ENCODE assay signal across 15 mouse cellular contexts in genomic region chr2:32634277-32635105, GRCm38 (mm10). TPM values are rescaled to one million over a fixed set of nuclear protein-coding genes. Genes with fewer than 3 reads are reported as not detected.
A peak's percentile ranks its signal among the peaks of the same experiment; 100 is the strongest.
DNase-seq lines count a peak whose midpoint lies in the region; ATAC-seq and TF ChIP-seq lines count a peak whose summit lies in the region.
"Had no signal": no experiment of that assay in that cellular context is flagged by ENCODE, and none has a peak within 500 bp of the region (broad histone marks: within the 10 kb centered on the region; RNA-seq: fewer than 3 reads in every experiment).

No protein-coding gene starts in this region.

- TF ChIP-seq POLR2A in liver, adult 2 months (IDR thresholded peaks at IDR 0.05; ENCODE audit: extremely low read depth, insufficient read depth, low read length): no peak
- no peak for TF ChIP-seq POLR2A in myocyte (IDR thresholded peaks at IDR 0.05; ENCODE audit: insufficient read length, low read depth)

- TF ChIP-seq CTCF in liver, adult 2 months (IDR thresholded peaks at IDR 0.05; ENCODE audit: low read depth, low read length): no peak

- H3K27ac ChIP-seq in heart, embryonic 14.5 days (replicated peaks in 1 of 2; ENCODE audit: control insufficient read depth in 1 of 2, insufficient read depth in 1 of 2, low read depth in 2 of 2, low read length in 2 of 2): peak overlapping the region; percentile 32 to 70; a peak in 3 of 4 replicates
- H3K27ac ChIP-seq in liver, adult 2 months (replicated peaks; ENCODE audit: insufficient read depth, low read depth, low read length): peak overlapping the region; percentile 23
- no peak overlapping the region for H3K27ac ChIP-seq in liver, embryonic 12.5 days

- WGBS in heart, embryonic 14.5 days: 83% methylated on average over 10 of the region's 10 CpGs
- 79% methylated on average over 10 of the region's 10 CpGs for WGBS in liver, adult 2 months
- WGBS in liver, embryonic 12.5 days (ENCODE audit: insufficient replicate concordance): 67% methylated on average over 10 of the region's 10 CpGs

- H3K79me2 ChIP-seq in liver, adult 2 months (ENCODE audit: control insufficient read depth, insufficient read depth, low read length): no peaks in the 10 kb centered on the region
- peaks cover 7% of the 10 kb centered on the region for H3K79me2 ChIP-seq in myocyte (ENCODE audit: control insufficient read depth, insufficient read depth)

- no peak overlapping the region for H3ac ChIP-seq in myocyte (ENCODE audit: control insufficient read depth, insufficient read length)

- no peaks in the 10 kb centered on the region for H3K27me3 ChIP-seq in heart, embryonic 14.5 days (ENCODE audit: control insufficient read depth, insufficient read depth, low read length)
- no peaks in the 10 kb centered on the region for H3K27me3 ChIP-seq in liver, adult 2 months (ENCODE audit: control insufficient read depth, insufficient read depth, low read length)
- no peaks in the 10 kb centered on the region for H3K27me3 ChIP-seq in liver, embryonic 12.5 days (replicated peaks)
- no peaks in the 10 kb centered on the region for H3K27me3 ChIP-seq in myocyte (ENCODE audit: control insufficient read depth, insufficient read depth, insufficient read length)

- intact Hi-C loops in heart, postnatal 14 days (cut with DNase I): loop anchor here (5.0 kb wide), 1 partner anchor 113 kb away; no protein-coding TSS in a partner anchor

- H3K4me3 ChIP-seq in heart, embryonic 14.5 days (ENCODE audit: control insufficient read depth in 1 of 2, insufficient read depth in 1 of 2, low read depth in 1 of 2, low read length in 2 of 2): no peak overlapping the region
- H3K4me3 ChIP-seq in liver, adult 2 months (ENCODE audit: insufficient read depth, low read depth, low read length): no peak overlapping the region
- H3K4me3 ChIP-seq in liver, embryonic 12.5 days: no peak overlapping the region
- no peak overlapping the region for H3K4me3 ChIP-seq in myocyte

- H3K4me1 ChIP-seq in heart, embryonic 14.5 days (ENCODE audit: control insufficient read depth in 2 of 2, insufficient read depth in 2 of 2, low read length in 2 of 2): peaks cover 19 to 36% of the 10 kb centered on the region in 2 experiments
- H3K4me1 ChIP-seq in liver, adult 2 months (ENCODE audit: control insufficient read depth, insufficient read depth, low read length): no peaks in the 10 kb centered on the region; the same call in 1 of the 2 replicates
- H3K4me1 ChIP-seq in liver, embryonic 12.5 days: peaks cover 19% of the 10 kb centered on the region

- peak; percentile 33 for DNase-seq in cerebellum, adult 11-12 months
- no peak for DNase-seq in cerebellum, postnatal 10 days
- DNase-seq in heart, postnatal 14 days: no peak
- no peak for DNase-seq in liver, adult 2 months (ENCODE audit: extremely low read depth, low read depth, low spot score)
- no peak for DNase-seq in yolk sac, embryonic 10.5 days (ENCODE audit: low spot score)
- DNase-seq: cerebellum, adult 11 months; forebrain, postnatal 0 days; thymus, postnatal 14 days had no signal

- H3K9me3 ChIP-seq in heart, embryonic 14.5 days (ENCODE audit: control insufficient read depth, low read length): no peaks in the 10 kb centered on the region
- H3K9me3 ChIP-seq in liver, embryonic 12.5 days (replicated peaks): no peaks in the 10 kb centered on the region

- no peak for ATAC-seq in heart, embryonic 14.5 days (ENCODE audit: insufficient number of reproducible peaks, insufficient read depth, low FRiP score, low read depth)
- no peak for ATAC-seq in liver, embryonic 12.5 days
- ATAC-seq: forebrain, postnatal 0 days had no signal

- H3K36me3 ChIP-seq in heart, embryonic 14.5 days (ENCODE audit: control insufficient read depth, insufficient read depth, low read length): peaks cover 67% of the 10 kb centered on the region
- H3K36me3 ChIP-seq in liver, adult 2 months (ENCODE audit: control insufficient read depth, insufficient read depth, low read length): no peaks in the 10 kb centered on the region
- no peaks in the 10 kb centered on the region for H3K36me3 ChIP-seq in liver, embryonic 12.5 days
- H3K36me3 ChIP-seq in myocyte (ENCODE audit: control insufficient read depth, insufficient read depth): no peaks in the 10 kb centered on the region

- no peak overlapping the region for H3K4me2 ChIP-seq in heart, embryonic 14.5 days (ENCODE audit: low read length)
- H3K4me2 ChIP-seq in liver, embryonic 12.5 days: no peak overlapping the region
- peak overlapping the region; percentile 28 for H3K4me2 ChIP-seq in myocyte (ENCODE audit: low read depth)

- peak overlapping the region; percentile 5; the same call in 1 of the 2 replicates for H3K9ac ChIP-seq in heart, embryonic 14.5 days (ENCODE audit: low read length)
- H3K9ac ChIP-seq in liver, adult 2 months (ENCODE audit: low read depth, low read length): no peak overlapping the region
- no peak overlapping the region for H3K9ac ChIP-seq in liver, embryonic 12.5 days
- H3K9ac ChIP-seq: forebrain, postnatal 0 days had no signal

TF ChIP-seq in myocyte, 11 proteins besides CTCF, POLR2A, EP300 and RAD21:
- TF ChIP-seq TCF12 (IDR thresholded peaks at IDR 0.05; ENCODE audit: insufficient read depth, poor library complexity, severe bottlenecking) (no peak), MYOG (IDR thresholded peaks at IDR 0.05; ENCODE audit: control insufficient read depth in 1 of 3, insufficient read depth in 1 of 3, insufficient read length in 2 of 3, low read depth in 2 of 3) (no peak), CEBPB (IDR thresholded peaks at IDR 0.05; ENCODE audit: insufficient read depth, poor library complexity, severe bottlenecking) (no peak), MYOD1 (IDR thresholded peaks at IDR 0.05; ENCODE audit: control insufficient read depth in 1 of 3, insufficient read length in 2 of 3, low read depth in 2 of 3) (no peak), REST (IDR thresholded peaks at IDR 0.05; ENCODE audit: insufficient read depth, insufficient read length) (no peak), SRF (IDR thresholded peaks at IDR 0.05; ENCODE audit: control insufficient read depth, insufficient read length, low read depth) (no peak), USF1 (IDR thresholded peaks at IDR 0.05; ENCODE audit: low read depth) (no peak), POLR2AphosphoS2 (IDR thresholded peaks at IDR 0.05; ENCODE audit: insufficient read length, low read depth) (no peak), MAX (IDR thresholded peaks at IDR 0.05; ENCODE audit: low read depth) (no peak), TCF3 (IDR thresholded peaks at IDR 0.05; ENCODE audit: insufficient read length, low read depth) (no peak), E2F4 (IDR thresholded peaks at IDR 0.05; ENCODE audit: insufficient read depth) (no peak)
TF ChIP-seq in myocyte: peak in this region for 0.

RNA-seq across cellular contexts. Expression of gene Eng, which starts 11.9 kb away (rescaled TPM):
- polyA plus RNA-seq in heart, embryonic 14.5 days (2014; fragmentation: Nextera tagmentation; extraction: Ambion mirVana): 146 and 148 TPM in 2 replicates
- 100 to 1,000 TPM; 148 to 162 TPM for total RNA-seq in heart, postnatal 14 days (2021)
- 14.2 and 25.9 TPM in 2 replicates for total RNA-seq in liver, adult 2 months (2014; rRNA removed)
- 55.0 and 70.8 TPM in 2 replicates for polyA plus RNA-seq in liver, adult 2 months (2012; rRNA removed)
- 32.4 and 35.4 TPM in 2 replicates for polyA plus RNA-seq in liver, embryonic 12.5 days (2016; fragmentation: Nextera tagmentation; extraction: Ambion mirVana)
- polyA plus RNA-seq in myocyte (2012; fragmentation: generic; extraction: Trizol): 1.6 TPM

RNA-seq across cellular contexts. Expression of gene Ak1, which starts 12.9 kb away (rescaled TPM):
- polyA plus RNA-seq in heart, embryonic 14.5 days (2014; fragmentation: Nextera tagmentation; extraction: Ambion mirVana): 336 and 355 TPM in 2 replicates
- total RNA-seq in heart, postnatal 14 days (2021): 100 to 1,000 TPM; 595 to 617 TPM
- total RNA-seq in liver, adult 2 months (2014; rRNA removed): 0.47 and 1.4 TPM in 2 replicates
- 0.26 and 0.34 TPM in 2 replicates for polyA plus RNA-seq in liver, adult 2 months (2012; rRNA removed)
- polyA plus RNA-seq in liver, embryonic 12.5 days (2016; fragmentation: Nextera tagmentation; extraction: Ambion mirVana): 2.6 TPM in 2 replicates
- polyA plus RNA-seq in myocyte (2012; fragmentation: generic; extraction: Trizol): 265 TPM

RNA-seq across cellular contexts. Expression of gene St6galnac6, which starts 35.0 kb away (rescaled TPM):
- polyA plus RNA-seq in heart, embryonic 14.5 days (2014; fragmentation: Nextera tagmentation; extraction: Ambion mirVana): 11.0 and 12.2 TPM in 2 replicates
- 100 to 1,000 TPM in 1 of 2 experiments, 10 to 100 TPM in 1; 97.9 to 104 TPM for total RNA-seq in heart, postnatal 14 days (2021)
- 38.0 and 45.6 TPM in 2 replicates for total RNA-seq in liver, adult 2 months (2014; rRNA removed)
- 90.0 and 134 TPM in 2 replicates for polyA plus RNA-seq in liver, adult 2 months (2012; rRNA removed)
- polyA plus RNA-seq in liver, embryonic 12.5 days (2016; fragmentation: Nextera tagmentation; extraction: Ambion mirVana): 14.5 and 15.4 TPM in 2 replicates
- 48.7 TPM for polyA plus RNA-seq in myocyte (2012; fragmentation: generic; extraction: Trizol)

RNA-seq across cellular contexts. Expression of gene St6galnac4, which starts 47.6 kb away (rescaled TPM):
- polyA plus RNA-seq in heart, embryonic 14.5 days (2014; fragmentation: Nextera tagmentation; extraction: Ambion mirVana): 33.4 and 35.7 TPM in 2 replicates
- total RNA-seq in heart, postnatal 14 days (2021): 10 to 100 TPM; 22.8 to 23.6 TPM
- total RNA-seq in liver, adult 2 months (2014; rRNA removed): 0.74 and 1.2 TPM in 2 replicates
- 2.2 and 2.5 TPM in 2 replicates for polyA plus RNA-seq in liver, adult 2 months (2012; rRNA removed)
- 17.5 and 18.9 TPM in 2 replicates for polyA plus RNA-seq in liver, embryonic 12.5 days (2016; fragmentation: Nextera tagmentation; extraction: Ambion mirVana)
- 75.4 TPM for polyA plus RNA-seq in myocyte (2012; fragmentation: generic; extraction: Trizol)

RNA-seq across cellular contexts. Expression of gene 9430097D07Rik, which starts 59.0 kb away (rescaled TPM):
- polyA plus RNA-seq in heart, embryonic 14.5 days (2014; fragmentation: Nextera tagmentation; extraction: Ambion mirVana): 0.13 TPM in 1 of 2 replicates, not detected in the other
- not detected for total RNA-seq in heart, postnatal 14 days (2021)
- total RNA-seq in liver, adult 2 months (2014; rRNA removed): not detected in 2 replicates
- polyA plus RNA-seq in liver, adult 2 months (2012; rRNA removed): not detected in 2 replicates
- not detected in 2 replicates for polyA plus RNA-seq in liver, embryonic 12.5 days (2016; fragmentation: Nextera tagmentation; extraction: Ambion mirVana)
- 0.04 TPM for polyA plus RNA-seq in myocyte (2012; fragmentation: generic; extraction: Trizol)
- total RNA-seq: gastrocnemius, postnatal 4 days had no signal
- polyA plus RNA-seq: lung, embryonic 16.5 days; small intestine, adult 2 months; stomach, embryonic 14.5 days had no signal

Comparison
In these comparisons a context has a peak if more than half of its experiments do, and no peak if none do; other contexts are left out.
1. RNA of gene Eng, which starts 11.9 kb away (polyA plus RNA-seq): 146 to 148 TPM in heart, embryonic 14.5 days, 55.0 to 70.8 TPM in liver, adult 2 months and 32.4 to 35.4 TPM in liver, embryonic 12.5 days; 1.6 TPM in myocyte (single experiment); every median in the first group is over 10 times any median in the second.
2. RNA of gene Ak1, which starts 12.9 kb away (polyA plus RNA-seq): 336 to 355 TPM in heart, embryonic 14.5 days and 265 TPM in myocyte (single experiment); 2.6 TPM in liver, embryonic 12.5 days and 0.26 to 0.34 TPM in liver, adult 2 months; every median in the first group is over 10 times any median in the second.